In the genomic region with DNA sequence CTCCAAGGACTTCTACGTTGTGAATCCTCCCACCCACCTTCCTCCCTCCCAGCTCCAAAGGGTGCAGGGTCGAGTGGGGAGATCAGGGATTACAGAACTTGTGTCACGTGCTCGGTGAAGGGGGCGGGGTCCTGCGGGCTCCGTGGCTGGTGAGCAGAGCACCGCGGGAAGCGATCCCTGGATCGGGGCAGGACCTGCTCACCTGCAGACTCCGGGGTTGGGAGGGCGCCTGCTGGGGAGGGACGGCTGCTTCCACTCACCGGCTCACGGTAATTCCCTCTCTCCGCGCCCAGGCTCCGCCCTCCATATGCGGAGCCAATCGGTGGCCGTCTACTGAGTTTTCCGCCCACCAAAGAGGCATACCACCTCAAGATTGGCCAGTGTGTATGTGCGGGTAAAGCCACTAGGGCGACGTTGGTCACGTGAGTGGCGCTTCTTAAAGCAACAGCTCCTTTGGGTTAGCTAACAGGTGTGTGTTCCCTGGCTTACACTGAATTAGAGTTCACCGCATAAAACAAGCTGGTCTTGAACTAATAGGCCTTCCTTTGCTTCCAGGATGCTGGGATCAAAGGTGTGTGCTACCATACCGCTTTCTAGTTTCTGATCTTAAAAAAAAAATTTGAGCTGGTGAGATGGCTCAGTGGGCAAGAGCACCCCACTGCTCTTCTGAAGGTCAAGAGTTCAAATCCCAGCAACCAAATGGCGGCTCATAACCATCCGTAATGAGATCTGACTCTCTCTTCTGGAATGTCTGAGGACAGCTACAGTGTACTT, we compare ENCODE assay signal across 8 mouse cellular contexts. TPM values are rescaled to one million over a fixed set of nuclear protein-coding genes. Genes with fewer than 3 reads are reported as not detected.
DNase-seq lines count a peak whose midpoint lies in the region; ATAC-seq and TF ChIP-seq lines count a peak whose summit lies in the region.

TSS of gene Taf6l (minus strand) at position 410 of the 774 bp plus-strand sequence.

- dilution Hi-C loops in CH12.LX (cut with MboI; ENCODE audit: extremely low pct_ligation_motif_present, extremely low pct_unique_long_range_greater_than_20kb, low sequenced_read_pairs), result no loop called here

- no peak for TF ChIP-seq CTCF in CH12.LX (conservative IDR thresholded peaks at IDR 0.05 in 1 of 2, IDR thresholded peaks at IDR 0.05 in 1 of 2; ENCODE audit: low read depth in 2 of 2, low read length in 2 of 2)

- H3K4me2 ChIP-seq in CH12.LX (ENCODE audit: insufficient read depth, low read depth, poor library complexity, severe bottlenecking), result peak within 1 kb of the TSS; percentile 84
- H3K4me2 ChIP-seq in forebrain, embryonic 11.5 days (ENCODE audit: low read depth, low read length, severe bottlenecking), result peak within 1 kb of the TSS; percentile 72
- peak within 1 kb of the TSS; percentile 74 for H3K4me2 ChIP-seq in heart, embryonic 16.5 days (ENCODE audit: low read depth, low read length)
- peak within 1 kb of the TSS; percentile 86 for H3K4me2 ChIP-seq in liver, embryonic 15.5 days
- peak within 1 kb of the TSS; percentile 68 for H3K4me2 ChIP-seq in neural tube, embryonic 12.5 days (replicated peaks)

- peaks cover 20 to 39% of the 10 kb centered on the region in 2 experiments for H3K36me3 ChIP-seq in CH12.LX (replicated peaks in 1 of 2; ENCODE audit: control insufficient read depth in 1 of 2, insufficient read depth in 1 of 2, low read length in 1 of 2)
- H3K36me3 ChIP-seq in forebrain, embryonic 11.5 days (ENCODE audit: control insufficient read depth, insufficient read depth, low read length), result peaks cover 5% of the 10 kb centered on the region; the same call in 1 of the 2 replicates
- H3K36me3 ChIP-seq in heart, embryonic 16.5 days (ENCODE audit: control insufficient read depth, insufficient read depth), result peaks cover 10% of the 10 kb centered on the region; the same call in 1 of the 2 replicates
- H3K36me3 ChIP-seq in liver, embryonic 15.5 days (replicated peaks), result peaks cover 32% of the 10 kb centered on the region
- H3K36me3 ChIP-seq in neural tube, embryonic 12.5 days, result peaks cover 29% of the 10 kb centered on the region

- TF ChIP-seq POLR2A in CH12.LX (IDR thresholded peaks at IDR 0.05; ENCODE audit: low read depth, low read length), result peak; percentile 81

- DNase-seq in CH12.LX (ENCODE audit: extremely low read depth), result peak; percentile 98
- DNase-seq in c-Kit-positive CD71-positive TER-119-negative erythroid progenitor cells, embryonic 14.5 days (ENCODE audit: low read depth), result peak; percentile 96
- peak; percentile 92 for DNase-seq in forebrain, embryonic 11.5 days (ENCODE audit: low spot score)
- peak; percentile 96 to 98 for DNase-seq in kidney, postnatal 36 days
- DNase-seq in telencephalon, adult 2 months (ENCODE audit: low read depth, low spot score), result peak; percentile 97

- H3K79me2 ChIP-seq in CH12.LX (replicated peaks; ENCODE audit: control insufficient read depth, extremely low read depth, insufficient read depth, poor library complexity, severe bottlenecking), result no peaks in the 10 kb centered on the region; the same call in 1 of the 2 replicates

- in situ Hi-C loops in CH12.LX (cut with MboI; ENCODE audit: low pct_ligation_motif_present, low pct_unique_long_range_greater_than_20kb, low sequenced_read_pairs), result no loop called here

- no peak for TF ChIP-seq RAD21 in CH12.LX (IDR thresholded peaks at IDR 0.05; ENCODE audit: low read depth, low read length)

- peaks cover 2 to 17% of the 10 kb centered on the region in 2 experiments; a peak in 3 of 4 replicates for H3K4me1 ChIP-seq in CH12.LX (ENCODE audit: control insufficient read depth in 1 of 2, insufficient read depth in 2 of 2)
- H3K4me1 ChIP-seq in forebrain, embryonic 11.5 days (replicated peaks; ENCODE audit: control insufficient read depth, insufficient read depth, low read length), result no peaks in the 10 kb centered on the region
- peaks cover 4% of the 10 kb centered on the region for H3K4me1 ChIP-seq in heart, embryonic 16.5 days (ENCODE audit: control insufficient read depth, insufficient read depth, low read length)
- H3K4me1 ChIP-seq in liver, embryonic 15.5 days (replicated peaks), result peaks cover 24% of the 10 kb centered on the region
- peaks cover 18% of the 10 kb centered on the region; the same call in 1 of the 2 replicates for H3K4me1 ChIP-seq in neural tube, embryonic 12.5 days

- peak; percentile 100 for ATAC-seq in forebrain, embryonic 11.5 days (replicated peaks; ENCODE audit: low FRiP score)
- ATAC-seq in heart, embryonic 16.5 days (replicated peaks; ENCODE audit: extremely low read depth, insufficient read depth, low FRiP score), result peak; percentile 99
- peak; percentile 99 for ATAC-seq in liver, embryonic 15.5 days (ENCODE audit: insufficient read depth)
- peak; percentile 99 for ATAC-seq in neural tube, embryonic 12.5 days (ENCODE audit: low FRiP score, low read depth)

- H3K4me3 ChIP-seq in CH12.LX (replicated peaks in 1 of 3; ENCODE audit: low read depth in 2 of 3, low read length in 2 of 3, poor library complexity in 1 of 3), result peak within 1 kb of the TSS; percentile 66 to 93 (median 73)
- peak within 1 kb of the TSS; percentile 79 for H3K4me3 ChIP-seq in forebrain, embryonic 11.5 days (ENCODE audit: low read depth, low read length)
- peak within 1 kb of the TSS; percentile 63 for H3K4me3 ChIP-seq in heart, embryonic 16.5 days (ENCODE audit: low read length)
- peak within 1 kb of the TSS; percentile 89 for H3K4me3 ChIP-seq in liver, embryonic 15.5 days (replicated peaks)
- H3K4me3 ChIP-seq in neural tube, embryonic 12.5 days, result peak within 1 kb of the TSS; percentile 74

- H3K9ac ChIP-seq in CH12.LX (ENCODE audit: insufficient read depth, low read depth), result peak within 1 kb of the TSS; percentile 68
- H3K9ac ChIP-seq in forebrain, embryonic 11.5 days (ENCODE audit: low read length), result peak within 1 kb of the TSS; percentile 68
- peak within 1 kb of the TSS; percentile 71 for H3K9ac ChIP-seq in heart, embryonic 16.5 days (ENCODE audit: low read length)
- H3K9ac ChIP-seq in liver, embryonic 15.5 days, result peak within 1 kb of the TSS; percentile 82
- H3K9ac ChIP-seq in neural tube, embryonic 12.5 days, result peak within 1 kb of the TSS; percentile 62

- TF ChIP-seq EP300 in CH12.LX (IDR thresholded peaks at IDR 0.05; ENCODE audit: low read length), result no peak

- no peaks in the 10 kb centered on the region for H3K9me3 ChIP-seq in CH12.LX (replicated peaks; ENCODE audit: low read length)
- no peaks in the 10 kb centered on the region for H3K9me3 ChIP-seq in forebrain, embryonic 11.5 days (ENCODE audit: control insufficient read depth, low read length)
- no peaks in the 10 kb centered on the region for H3K9me3 ChIP-seq in heart, embryonic 16.5 days (replicated peaks; ENCODE audit: control insufficient read depth, low read length)
- H3K9me3 ChIP-seq in liver, embryonic 15.5 days (replicated peaks), result no peaks in the 10 kb centered on the region
- H3K9me3 ChIP-seq in neural tube, embryonic 12.5 days, result no peaks in the 10 kb centered on the region

- no peak within 1 kb of the TSS for H3K27ac ChIP-seq in CH12.LX (ENCODE audit: insufficient read depth, low read depth)
- peak within 1 kb of the TSS; percentile 50; the same call in 1 of the 2 replicates for H3K27ac ChIP-seq in forebrain, embryonic 11.5 days (ENCODE audit: low read depth, low read length)
- peak within 1 kb of the TSS; percentile 58 for H3K27ac ChIP-seq in heart, embryonic 16.5 days (ENCODE audit: low read length)
- H3K27ac ChIP-seq in liver, embryonic 15.5 days (replicated peaks), result peak within 1 kb of the TSS; percentile 89
- no peak within 1 kb of the TSS for H3K27ac ChIP-seq in neural tube, embryonic 12.5 days

- H3K27me3 ChIP-seq in CH12.LX (replicated peaks), result no peaks in the 10 kb centered on the region
- H3K27me3 ChIP-seq in forebrain, embryonic 11.5 days (ENCODE audit: control insufficient read depth, insufficient read depth, low read length), result no peaks in the 10 kb centered on the region
- H3K27me3 ChIP-seq in heart, embryonic 16.5 days (ENCODE audit: control insufficient read depth, insufficient read depth, low read length), result no peaks in the 10 kb centered on the region
- no peaks in the 10 kb centered on the region for H3K27me3 ChIP-seq in liver, embryonic 15.5 days
- H3K27me3 ChIP-seq in neural tube, embryonic 12.5 days (replicated peaks), result no peaks in the 10 kb centered on the region

- under 1% methylated on average over 32 of the region's 32 CpGs for WGBS in forebrain, embryonic 11.5 days
- under 1% methylated on average over 32 of the region's 32 CpGs for WGBS in heart, embryonic 16.5 days
- under 1% methylated on average over 32 of the region's 32 CpGs for WGBS in liver, embryonic 15.5 days (ENCODE audit: insufficient replicate concordance)
- WGBS in neural tube, embryonic 12.5 days, result under 1% methylated on average over 32 of the region's 32 CpGs

TF ChIP-seq in CH12.LX, 34 proteins besides CTCF, POLR2A, EP300 and RAD21 (continues in another document):
- TF ChIP-seq MAX (IDR thresholded peaks at IDR 0.05; ENCODE audit: low read length) (peak; percentile 93), MXI1 (IDR thresholded peaks at IDR 0.05; ENCODE audit: low read depth, low read length) (peak; percentile 89), KAT2A (IDR thresholded peaks at IDR 0.05; ENCODE audit: insufficient replicate concordance, low read length) (0 out of 2 replicates have a peak, but pooled peaks have one; percentile 27), ELF1 (IDR thresholded peaks at IDR 0.05; ENCODE audit: low read depth, low read length) (peak; percentile 56), BHLHE40 (IDR thresholded peaks at IDR 0.05; ENCODE audit: low read depth, low read length) (peak; percentile 98), GABPA (IDR thresholded peaks at IDR 0.05; ENCODE audit: insufficient replicate concordance, low read depth, low read length) (no peak), USF1 (IDR thresholded peaks at IDR 0.05; ENCODE audit: low read depth, low read length) (peak; percentile 93), SIN3A (IDR thresholded peaks at IDR 0.05; ENCODE audit: low read length) (peak; percentile 91), HCFC1 (IDR thresholded peaks at IDR 0.05; ENCODE audit: low read depth, low read length) (peak; percentile 73), NRF1 (IDR thresholded peaks at IDR 0.05; ENCODE audit: low read depth, low read length) (peak; percentile 39; the same call in 1 of the 2 replicates), PAX5 (IDR thresholded peaks at IDR 0.05; ENCODE audit: low read length) (no peak), MYC (IDR thresholded peaks at IDR 0.05; ENCODE audit: low read depth, low read length) (0 out of 2 replicates have a peak, but pooled peaks have one; percentile 3), TCF12 (IDR thresholded peaks at IDR 0.05; ENCODE audit: low read depth, low read length) (peak; percentile 68; the same call in 1 of the 2 replicates)

RNA-seq across cellular contexts. Expression of gene Taf6l, which starts in this region (rescaled TPM):
- total RNA-seq in CH12.LX (2012; rRNA removed) (25.5 and 29.2 TPM in 2 replicates), CH12.LX (2014; rRNA removed) (20.4 and 22.2 TPM in 2 replicates)
- polyA plus RNA-seq in CH12.LX (2012; ENCODE audit: insufficient read length, low read depth), result 24.8 and 25.7 TPM in 2 replicates
- polyA plus RNA-seq in forebrain, embryonic 11.5 days (2014; fragmentation: Nextera tagmentation; extraction: Ambion mirVana), result 30.9 and 36.7 TPM in 2 replicates
- 17.4 and 19.3 TPM in 2 replicates for polyA plus RNA-seq in heart, embryonic 16.5 days (2015; fragmentation: Nextera tagmentation; extraction: Ambion mirVana)
- 13.2 and 15.4 TPM in 2 replicates for polyA plus RNA-seq in liver, embryonic 15.5 days (2015; fragmentation: Nextera tagmentation; extraction: Ambion mirVana)
- polyA plus RNA-seq in neural tube, embryonic 12.5 days (2016; fragmentation: Nextera tagmentation; extraction: Ambion mirVana), result 29.9 and 34.4 TPM in 2 replicates

Comparison
In these comparisons a context has a peak if more than half of its experiments do, and no peak if none do; other contexts are left out.
1. H3K27ac ChIP-seq: peak in forebrain, embryonic 11.5 days (single experiment), heart, embryonic 16.5 days (single experiment) and liver, embryonic 15.5 days (single experiment); none in CH12.LX (single experiment) and neural tube, embryonic 12.5 days (single experiment).
2. Peak in every context shown above with its lines, with median percentiles within 50 percentile points of each other: DNase-seq, H3K4me2 ChIP-seq, H3K4me3 ChIP-seq, H3K9ac ChIP-seq and ATAC-seq.